Mouse (Mus musculus): ENCODE data around the gene Evpl.

The Evpl gene

DNA sequence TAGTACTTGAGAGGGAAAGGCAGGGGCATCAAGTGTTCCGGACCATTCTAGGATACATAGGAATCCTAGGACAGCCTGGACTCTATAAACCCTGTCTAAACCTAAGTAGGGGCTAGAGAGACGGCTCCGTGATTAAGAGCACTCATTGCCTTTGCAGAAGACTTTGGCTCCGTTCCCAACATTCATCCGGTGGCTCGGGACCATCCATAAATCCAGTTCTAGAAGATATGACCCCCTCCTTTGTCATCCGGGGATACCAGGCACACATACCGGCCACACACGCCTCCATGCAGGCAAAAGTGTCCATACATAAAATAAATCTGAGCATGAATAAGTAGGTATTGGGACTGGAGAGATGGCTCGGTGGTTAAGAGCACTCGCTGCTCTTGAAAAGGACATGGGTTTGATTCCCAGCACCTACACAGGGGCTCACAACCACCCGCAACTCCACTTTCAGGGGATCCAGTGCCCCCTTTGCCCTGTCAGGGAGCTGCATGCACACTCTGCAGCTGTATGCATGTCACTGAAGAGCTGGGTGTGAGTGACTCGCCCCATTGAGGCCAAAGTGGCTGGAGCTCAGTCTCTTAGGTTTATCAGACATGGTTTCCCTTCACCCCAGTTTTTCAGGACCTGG is 23.9 kb downstream of the Evpl start:
- no peak for DNase-seq (ENCODE audit: low spot score in 2 of 2)

- no peak for DNase-seq (ENCODE audit: low spot score in 2 of 2)
These were observed 25.0 kb downstream of the Evpl start for GRCm38 (mm10) chr11:116212847-116213246.

DNA sequence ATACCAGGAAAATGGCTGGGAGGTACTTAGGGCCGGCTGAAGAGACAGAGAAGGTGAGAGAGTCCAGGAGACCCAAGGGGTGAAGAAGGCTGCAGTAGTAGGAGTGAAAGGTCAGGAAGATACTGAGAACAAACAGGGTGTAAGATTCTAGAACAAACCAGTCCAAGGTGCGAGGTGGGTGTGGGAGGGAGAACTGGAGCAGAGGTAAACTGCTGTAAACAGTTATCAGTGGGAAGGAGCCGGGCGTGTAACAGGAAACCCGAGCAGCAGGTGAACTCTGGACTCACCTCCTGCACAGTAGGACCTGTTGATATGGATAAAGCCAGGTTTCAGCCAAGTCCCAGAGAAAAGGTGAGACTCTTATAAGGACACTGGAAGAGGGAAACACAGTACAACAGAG is 27.2 kb downstream of the Evpl start:
- DNase-seq (ENCODE audit: low spot score in 2 of 2), result no peak

DNA sequence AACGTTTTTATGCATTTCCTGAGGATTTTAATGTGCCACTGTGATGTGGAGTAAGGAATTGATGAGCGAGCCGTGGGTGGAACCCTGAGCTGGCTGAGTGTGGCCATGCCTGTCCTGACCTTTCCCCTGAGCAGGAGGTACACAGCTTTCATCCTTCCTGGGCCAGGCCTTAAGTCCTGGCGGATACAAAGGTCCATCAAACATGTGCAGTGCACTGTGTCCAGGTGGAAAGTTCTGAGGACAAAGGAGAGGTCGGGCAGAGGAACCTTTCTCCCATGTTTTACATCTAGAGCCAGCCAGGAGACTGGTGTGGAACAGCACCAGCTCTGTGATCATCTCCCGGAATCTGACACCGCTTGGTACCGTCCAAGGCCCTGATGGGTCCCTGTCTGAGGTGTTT is 28.6 kb downstream of the Evpl start:
- no peak for DNase-seq (ENCODE audit: low spot score in 2 of 2)

DNA sequence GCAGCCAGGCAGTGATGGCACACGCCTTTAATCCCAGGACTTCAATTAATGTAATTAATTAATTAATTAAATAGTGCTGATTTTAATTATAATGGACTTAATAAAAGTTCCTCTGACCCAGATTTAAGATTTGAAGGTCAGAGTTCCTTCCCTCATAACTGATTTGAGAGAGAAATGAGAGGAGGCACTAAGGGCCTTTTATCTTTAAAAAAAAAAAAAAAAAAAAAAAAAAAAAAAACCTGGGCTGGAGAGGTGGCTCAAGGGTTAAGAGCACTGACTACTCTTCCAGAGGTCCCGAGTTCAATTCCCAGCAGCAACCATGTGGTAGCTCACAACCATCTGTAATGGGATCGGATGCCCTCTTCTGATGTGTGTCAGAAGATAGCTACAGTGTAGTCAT is 29.2 kb downstream of the Evpl start:
- DNase-seq (ENCODE audit: low spot score in 2 of 2), result no peak

DNA sequence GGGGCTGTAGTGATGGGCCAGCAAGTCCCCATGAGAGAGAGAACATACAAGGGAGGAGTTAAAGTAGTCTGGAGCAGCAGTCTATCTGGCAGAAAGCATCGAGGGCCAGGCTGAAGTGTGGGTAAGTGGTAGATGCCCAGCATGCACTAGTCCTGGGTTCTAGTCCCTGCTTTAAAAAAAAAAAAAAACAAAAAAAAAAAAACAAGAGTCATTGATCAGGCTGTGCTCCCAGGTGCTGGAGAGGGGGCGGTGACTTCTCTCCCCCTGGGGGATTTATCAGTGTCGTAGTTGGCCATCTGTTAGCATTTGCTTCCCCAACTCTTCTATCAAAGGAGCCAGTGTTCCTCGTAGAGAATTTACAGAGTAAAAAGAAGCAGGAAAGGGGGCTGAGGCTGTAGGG is 31.2 kb downstream of the Evpl start:
- DNase-seq (ENCODE audit: low spot score in 2 of 2), result no peak

GRCm38 (mm10) chr11:116203150-116203549 is 34.7 kb downstream of the Evpl start:
- DNase-seq (ENCODE audit: low spot score in 2 of 2), result no peak

DNA sequence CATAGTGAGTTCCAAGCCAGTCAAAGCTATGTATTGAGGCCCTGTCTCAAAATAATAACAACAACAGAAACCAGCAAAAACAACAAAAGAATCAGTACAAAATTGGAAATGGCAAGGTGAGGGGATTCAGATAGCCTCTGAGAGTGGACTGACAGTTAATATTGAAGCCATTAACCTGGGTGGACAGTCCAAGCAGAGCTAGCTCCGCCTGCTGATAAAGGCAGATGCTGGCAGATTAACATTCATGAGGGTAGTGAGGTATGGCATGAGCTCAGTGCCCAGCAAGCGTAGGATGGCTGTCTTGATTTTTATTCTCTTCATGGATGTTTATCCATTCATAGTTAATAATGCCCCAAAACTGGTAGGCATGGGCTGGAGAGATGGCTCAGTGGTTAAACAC is 36.7 kb downstream of the Evpl start:
- no peak for DNase-seq (ENCODE audit: low spot score in 2 of 2)

DNA sequence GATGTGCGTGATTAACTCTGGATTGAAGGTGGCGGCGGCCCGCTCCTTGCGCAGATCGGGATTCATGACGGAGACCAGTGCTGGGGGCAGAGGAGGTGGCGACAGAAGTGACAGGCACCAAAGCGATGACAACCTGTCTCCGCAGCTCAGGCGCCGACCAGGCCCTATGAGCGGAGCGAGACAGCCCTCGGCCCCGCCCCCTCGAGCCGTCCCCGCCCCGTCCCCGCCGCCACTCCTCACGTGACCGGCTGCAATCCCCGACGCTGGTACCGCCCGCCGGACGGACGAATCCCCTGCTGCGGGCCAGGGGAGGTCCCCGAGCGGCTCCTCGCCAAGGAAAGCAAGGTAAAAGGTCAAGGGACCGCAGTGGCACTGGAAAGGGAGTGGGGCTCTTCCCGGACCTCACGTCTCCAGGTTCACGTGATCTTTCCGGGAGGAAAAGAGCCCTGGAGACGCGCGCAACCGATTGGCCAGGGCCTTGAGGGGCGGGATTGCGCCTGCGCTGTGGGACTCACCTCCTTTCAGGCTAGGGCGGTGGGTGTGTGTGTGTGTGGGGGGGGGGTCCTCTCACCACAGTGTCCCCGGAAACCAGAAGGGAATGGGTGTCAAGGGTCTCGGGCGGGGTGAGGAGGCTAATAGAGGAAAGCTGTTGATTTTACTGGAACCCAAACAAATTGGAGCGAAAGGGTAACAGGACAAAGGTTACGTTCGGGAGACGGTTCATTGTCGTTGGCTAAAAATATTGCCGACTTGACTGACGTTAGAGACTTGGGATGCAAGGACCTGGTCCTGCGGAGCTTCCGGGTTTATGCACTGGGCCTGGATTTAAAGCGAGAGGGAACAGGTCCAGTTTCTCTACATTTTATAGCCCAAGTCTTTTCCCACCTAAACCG is 39.0 kb downstream of the Evpl start, which contains the start of the genes Ten1 and Acox1:
Gene Ten1, plus strand, starts transcription at position 217 of the 893 bp plus-strand sequence.
Gene Acox1, minus strand, starts transcription at position 407 of the 893 bp plus-strand sequence.
- peak; percentile 95 to 97 for DNase-seq (ENCODE audit: low spot score in 2 of 2)

GRCm38 (mm10) chr11:116198132-116198531 is 39.7 kb downstream of the Evpl start:
- DNase-seq (ENCODE audit: low spot score in 2 of 2), result no peak

DNA sequence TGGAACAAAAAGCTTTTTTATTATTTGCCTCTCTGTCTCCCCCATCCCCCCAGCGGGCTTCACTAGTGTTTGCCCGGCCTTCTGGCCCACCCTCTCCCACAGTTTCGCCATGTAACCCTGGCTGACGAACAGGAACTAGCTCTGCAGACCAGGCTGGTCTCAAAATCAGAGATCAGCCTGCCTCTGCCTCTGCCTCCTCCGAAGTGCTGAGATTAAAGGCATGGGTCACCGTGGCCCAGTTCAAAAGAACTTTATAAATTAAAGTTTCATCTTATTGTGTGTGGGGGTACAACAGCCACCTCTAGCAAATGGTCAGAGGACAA is 40.3 kb downstream of the Evpl start:
- DNase-seq (ENCODE audit: low spot score in 2 of 2), result no peak

GRCm38 (mm10) chr11:116196866-116197583 is 40.9 kb downstream of the Evpl start:
- DNase-seq (ENCODE audit: low spot score in 2 of 2), result no peak

- DNase-seq (ENCODE audit: low spot score in 2 of 2), result no peak
These were observed 41.5 kb downstream of the Evpl start for GRCm38 (mm10) chr11:116196336-116196735.

DNA sequence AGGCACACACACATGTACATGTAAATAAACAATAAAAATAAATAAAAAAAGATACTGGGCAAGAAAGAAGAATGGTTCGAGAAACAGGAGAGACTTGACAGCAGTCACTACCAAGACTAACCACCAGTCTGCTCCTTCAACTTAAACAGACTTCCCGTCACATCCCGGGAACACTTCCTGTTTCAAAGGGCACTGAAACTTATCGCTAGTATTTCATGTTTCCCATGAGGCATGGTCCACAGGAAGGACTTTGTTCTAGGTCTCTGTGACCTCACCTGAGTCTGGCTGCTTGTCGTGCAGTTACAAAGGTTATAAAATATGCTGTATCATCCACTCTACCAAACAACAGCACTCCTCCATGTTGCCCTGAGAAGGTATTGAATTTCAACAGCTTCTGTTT is 42.6 kb downstream of the Evpl start:
- no peak for DNase-seq (ENCODE audit: low spot score in 2 of 2)

GRCm38 (mm10) chr11:116194619-116195018 is 43.3 kb downstream of the Evpl start:
- no peak for DNase-seq (ENCODE audit: low spot score in 2 of 2)

DNA sequence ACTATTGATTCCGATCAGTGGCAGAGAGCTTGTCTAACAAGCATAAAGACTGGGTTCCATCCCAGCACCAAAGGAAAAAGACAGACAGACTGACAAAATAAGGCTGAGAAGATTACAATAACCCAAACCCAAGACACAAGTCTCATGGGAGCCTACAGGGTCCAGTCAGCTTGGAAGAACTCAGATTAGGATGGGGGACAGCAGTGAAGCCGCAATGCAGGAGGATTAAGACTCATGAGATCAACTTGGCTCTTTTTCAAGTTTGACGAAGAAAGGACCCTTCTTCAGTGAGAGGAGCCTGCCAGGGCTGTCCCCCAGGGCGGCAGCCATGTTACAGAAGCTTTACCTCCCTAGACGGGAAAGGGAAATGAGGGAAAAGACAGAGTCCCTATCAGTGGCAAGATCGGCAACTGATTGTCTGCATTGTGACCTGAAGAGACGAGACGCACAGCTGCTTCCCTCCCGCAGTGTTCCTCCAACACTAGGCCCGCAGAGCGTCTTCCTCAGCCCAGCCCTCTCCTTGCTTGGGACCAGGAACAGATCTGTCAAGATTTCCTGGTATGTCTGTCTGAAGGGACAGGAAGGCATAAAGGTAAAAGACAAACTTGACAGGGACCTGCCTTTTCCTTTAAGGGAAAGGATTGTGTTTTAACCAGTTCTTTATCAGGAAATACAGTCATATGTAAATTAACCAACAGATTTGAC is 50.5 kb downstream of the Evpl start:
- DNase-seq (ENCODE audit: low spot score in 2 of 2), result no peak

DNA sequence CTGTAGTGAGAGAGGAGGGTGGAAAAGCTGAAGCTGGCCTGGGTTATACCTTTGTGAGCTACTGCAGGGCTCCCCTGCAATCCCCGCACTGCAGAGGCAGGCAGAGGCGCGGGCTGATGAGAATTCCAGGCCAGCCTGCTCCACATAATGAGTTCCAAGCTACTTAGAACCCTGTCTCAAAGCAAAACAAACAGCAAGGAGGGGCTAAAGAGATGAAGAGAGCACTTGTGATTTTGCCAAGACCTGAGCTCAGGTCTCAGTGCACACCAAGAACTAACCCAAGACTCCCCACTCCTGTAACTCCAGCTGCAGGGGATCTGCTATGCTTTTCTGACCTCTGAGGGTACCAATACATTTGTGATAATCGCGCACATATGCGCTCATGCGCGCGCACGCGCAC is 51.5 kb downstream of the Evpl start:
- DNase-seq (ENCODE audit: low spot score in 2 of 2), result no peak

DNA sequence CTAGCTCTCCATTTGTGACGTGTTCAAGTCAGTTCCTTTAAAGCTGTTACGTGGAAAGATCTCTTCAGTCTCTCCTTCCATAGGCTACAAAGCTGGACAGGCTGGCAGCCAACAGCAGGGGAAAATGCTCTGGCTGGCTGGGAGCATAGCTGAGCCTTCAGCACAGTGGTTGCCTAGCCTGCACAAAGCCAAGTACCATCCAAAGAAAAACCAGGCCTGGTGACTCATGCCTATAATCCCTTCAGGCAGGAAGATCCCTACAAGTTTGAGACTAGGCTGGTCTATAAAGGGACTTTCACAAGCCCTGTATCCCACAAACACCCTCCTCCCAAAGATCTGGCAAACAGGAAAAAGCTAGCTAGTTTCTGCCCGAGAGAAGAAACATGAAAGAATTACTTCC is 52.0 kb downstream of the Evpl start:
- no peak for DNase-seq (ENCODE audit: low spot score in 2 of 2)

DNA sequence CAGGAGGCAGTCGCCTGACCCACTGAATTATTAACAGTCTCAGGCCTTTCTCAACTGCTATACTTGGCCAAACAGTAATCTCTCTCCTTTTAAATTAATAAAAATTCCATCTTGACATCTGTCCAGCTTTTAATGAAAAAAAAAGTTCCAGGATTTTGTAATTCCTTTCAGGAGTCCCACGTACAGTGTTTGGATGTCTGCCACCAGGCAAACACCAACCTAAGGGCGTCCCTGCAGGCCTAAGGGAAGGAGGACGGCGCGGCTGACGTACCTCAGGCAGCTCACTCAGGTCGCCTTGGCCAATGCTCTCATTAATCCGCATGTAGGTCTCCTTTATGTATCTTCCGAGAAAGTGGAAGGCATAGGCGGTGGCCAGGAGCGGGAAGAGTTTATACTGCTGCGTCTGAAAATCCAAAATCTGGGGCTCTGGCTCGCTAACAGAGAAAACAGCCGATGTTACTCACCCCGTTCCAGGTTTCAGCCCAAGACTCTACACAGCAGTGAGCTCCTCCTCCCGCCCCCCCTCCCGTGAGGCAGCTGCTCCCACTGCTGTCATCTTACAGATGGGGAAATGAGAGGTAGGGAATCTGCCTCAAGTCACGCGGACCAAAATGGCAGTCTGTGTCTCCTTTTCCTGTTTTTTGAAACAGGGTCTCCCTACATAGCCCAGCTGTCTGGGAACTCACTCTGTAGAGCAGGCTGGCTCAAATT is 59.3 kb downstream of the Evpl start:
- DNase-seq (ENCODE audit: low spot score in 2 of 2), result no peak

GRCm38 (mm10) chr11:116176010-116176409 is 61.9 kb downstream of the Evpl start:
- DNase-seq (ENCODE audit: low spot score in 2 of 2), result no peak

- DNase-seq (ENCODE audit: low spot score in 2 of 2), result no peak
These were observed 63.0 kb downstream of the Evpl start for GRCm38 (mm10) chr11:116174775-116175448.
